Mouse (Mus musculus): ENCODE measurements around the gene Hypk. TPM values are rescaled to one million over a fixed set of nuclear protein-coding genes. Genes with fewer than 3 reads are reported as not detected.

Hypk gene
- polyA plus RNA-seq, 1 experiment from 2014 or later = 65.1 TPM

- Histone ChIP-seq H3K27me3 (replicated peaks; ENCODE audit: control insufficient read depth, insufficient read depth, low read length) (no peaks in the 10 kb centered on the region), H3K9ac (ENCODE audit: low read depth, low read length) (no peak overlapping the region), H3K4me1 (replicated peaks; ENCODE audit: control insufficient read depth, insufficient read depth, low read length) (no peaks in the 10 kb centered on the region), H3K4me2 (replicated peaks; ENCODE audit: low read depth) (no peak overlapping the region), H3K4me3 (ENCODE audit: low read depth, low read length) (no peak overlapping the region), H3K9me3 (ENCODE audit: control insufficient read depth) (no peaks in the 10 kb centered on the region), H3K36me3 (ENCODE audit: control insufficient read depth, insufficient read depth) (no peaks in the 10 kb centered on the region), H3K27ac (ENCODE audit: low read depth, low read length) (no peak overlapping the region)
- no peak for ATAC-seq
- TF ChIP-seq CTCF (IDR thresholded peaks at IDR 0.05; ENCODE audit: low read depth) = no peak
- WGBS = 74% methylated on average over 3 of the region's 3 CpGs
Measured at GRCm38 (mm10) chr2:121445117-121445516, 8.0 kb upstream of the Hypk start.

DNA sequence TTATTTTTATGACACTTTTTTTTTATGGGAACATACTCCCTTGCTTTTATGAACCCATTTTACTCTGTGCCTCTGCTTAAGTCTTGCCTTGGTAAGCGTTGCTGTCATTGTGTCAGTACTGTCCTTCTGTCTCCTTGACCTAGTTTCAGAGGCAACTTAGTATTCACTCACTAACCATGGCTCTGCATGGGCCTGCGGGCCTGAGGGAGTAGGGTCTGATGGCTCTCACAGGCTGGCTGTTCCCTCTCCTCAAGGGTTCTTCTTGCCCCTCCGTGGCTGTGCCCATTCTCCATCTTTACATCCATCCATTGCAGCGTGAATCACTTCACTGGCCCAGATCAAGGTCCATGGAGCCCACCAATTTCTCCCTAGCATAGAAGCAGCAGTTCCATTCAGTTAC, 6.6 kb upstream of the Hypk start:
- H3K4me2 ChIP-seq (replicated peaks; ENCODE audit: low read depth) = no peak overlapping the region
- H3K9me3 ChIP-seq (ENCODE audit: control insufficient read depth) = no peaks in the 10 kb centered on the region
- H3K27me3 ChIP-seq (replicated peaks; ENCODE audit: control insufficient read depth, insufficient read depth, low read length) = no peaks in the 10 kb centered on the region
- peaks cover 3% of the 10 kb centered on the region; the same call in 1 of the 2 replicates for H3K36me3 ChIP-seq (ENCODE audit: control insufficient read depth, insufficient read depth)
- TF ChIP-seq CTCF (IDR thresholded peaks at IDR 0.05; ENCODE audit: low read depth) = no peak
- H3K4me3 ChIP-seq (ENCODE audit: low read depth, low read length) = no peak overlapping the region
- no peak for ATAC-seq
- 85% methylated on average over 4 of the region's 4 CpGs for WGBS
- H3K27ac ChIP-seq (ENCODE audit: low read depth, low read length) = no peak overlapping the region
- no peaks in the 10 kb centered on the region for H3K4me1 ChIP-seq (replicated peaks; ENCODE audit: control insufficient read depth, insufficient read depth, low read length)
- no peak overlapping the region for H3K9ac ChIP-seq (ENCODE audit: low read depth, low read length)

DNA sequence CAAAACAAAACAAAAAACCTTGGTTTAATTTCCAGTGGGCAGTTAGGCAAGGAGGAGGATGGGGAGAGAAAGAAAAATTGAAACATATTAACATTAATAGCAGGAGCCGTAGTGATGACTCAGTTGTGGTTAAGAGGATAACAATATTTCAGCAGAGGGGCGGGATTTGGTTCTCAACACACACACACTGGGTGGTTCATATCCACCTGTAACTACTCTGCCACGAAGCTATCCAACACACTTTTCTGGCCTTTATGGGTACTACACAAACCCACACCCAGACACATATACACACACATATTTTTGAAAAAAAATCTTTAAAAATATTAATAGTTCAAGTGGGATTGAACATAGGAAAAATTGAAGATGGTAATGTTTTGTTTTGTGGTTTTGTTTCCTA, 6.1 kb upstream of the Hypk start:
- Histone ChIP-seq H3K36me3 (ENCODE audit: control insufficient read depth, insufficient read depth) (peaks cover 5% of the 10 kb centered on the region), H3K9me3 (ENCODE audit: control insufficient read depth) (no peaks in the 10 kb centered on the region), H3K4me1 (replicated peaks; ENCODE audit: control insufficient read depth, insufficient read depth, low read length) (no peaks in the 10 kb centered on the region), H3K9ac (ENCODE audit: low read depth, low read length) (no peak overlapping the region), H3K27ac (ENCODE audit: low read depth, low read length) (no peak overlapping the region), H3K27me3 (replicated peaks; ENCODE audit: control insufficient read depth, insufficient read depth, low read length) (no peaks in the 10 kb centered on the region), H3K4me2 (replicated peaks; ENCODE audit: low read depth) (no peak overlapping the region), H3K4me3 (ENCODE audit: low read depth, low read length) (no peak overlapping the region)
- no peak for ATAC-seq
- WGBS = 79% methylated on average over 3 of the region's 3 CpGs
- no peak for TF ChIP-seq CTCF (IDR thresholded peaks at IDR 0.05; ENCODE audit: low read depth)

GRCm38 (mm10) chr2:121448136-121448535, 5.0 kb upstream of the Hypk start:
- H3K4me3 ChIP-seq (ENCODE audit: low read depth, low read length) = peak overlapping the region; percentile 100
- peak; percentile 63 for TF ChIP-seq CTCF (IDR thresholded peaks at IDR 0.05; ENCODE audit: low read depth)
- no peaks in the 10 kb centered on the region for H3K9me3 ChIP-seq (ENCODE audit: control insufficient read depth)
- no peaks in the 10 kb centered on the region for H3K27me3 ChIP-seq (replicated peaks; ENCODE audit: control insufficient read depth, insufficient read depth, low read length)
- H3K4me2 ChIP-seq (replicated peaks; ENCODE audit: low read depth) = peak overlapping the region; percentile 79
- no peak for ATAC-seq
- 13% methylated on average over 9 of the region's 9 CpGs for WGBS
- H3K9ac ChIP-seq (ENCODE audit: low read depth, low read length) = peak overlapping the region; percentile 57; the same call in 1 of the 2 replicates
- peak overlapping the region; percentile 91 for H3K27ac ChIP-seq (ENCODE audit: low read depth, low read length)
- no peaks in the 10 kb centered on the region for H3K4me1 ChIP-seq (replicated peaks; ENCODE audit: control insufficient read depth, insufficient read depth, low read length)
- H3K36me3 ChIP-seq (ENCODE audit: control insufficient read depth, insufficient read depth) = peaks cover 14% of the 10 kb centered on the region

GRCm38 (mm10) chr2:121448739-121449535, 4.2 kb upstream of the Hypk start, which contains the start of gene Serf2:
Serf2 (plus strand) TSS chr2:121449195.
- Histone ChIP-seq H3K4me2 (replicated peaks; ENCODE audit: low read depth) (peak within 1 kb of the TSS; percentile 79), H3K4me3 (ENCODE audit: low read depth, low read length) (peak within 1 kb of the TSS; percentile 100), H3K27me3 (replicated peaks; ENCODE audit: control insufficient read depth, insufficient read depth, low read length) (no peaks in the 10 kb centered on the region), H3K27ac (ENCODE audit: low read depth, low read length) (peak within 1 kb of the TSS; percentile 99), H3K9me3 (ENCODE audit: control insufficient read depth) (no peaks in the 10 kb centered on the region), H3K9ac (ENCODE audit: low read depth, low read length) (peak within 1 kb of the TSS; percentile 100), H3K4me1 (replicated peaks; ENCODE audit: control insufficient read depth, insufficient read depth, low read length) (no peaks in the 10 kb centered on the region), H3K36me3 (ENCODE audit: control insufficient read depth, insufficient read depth) (peaks cover 22% of the 10 kb centered on the region)
- no peak for TF ChIP-seq CTCF (IDR thresholded peaks at IDR 0.05; ENCODE audit: low read depth)
- WGBS = under 1% methylated on average over 65 of the region's 74 CpGs
- peak; percentile 98 for ATAC-seq

DNA sequence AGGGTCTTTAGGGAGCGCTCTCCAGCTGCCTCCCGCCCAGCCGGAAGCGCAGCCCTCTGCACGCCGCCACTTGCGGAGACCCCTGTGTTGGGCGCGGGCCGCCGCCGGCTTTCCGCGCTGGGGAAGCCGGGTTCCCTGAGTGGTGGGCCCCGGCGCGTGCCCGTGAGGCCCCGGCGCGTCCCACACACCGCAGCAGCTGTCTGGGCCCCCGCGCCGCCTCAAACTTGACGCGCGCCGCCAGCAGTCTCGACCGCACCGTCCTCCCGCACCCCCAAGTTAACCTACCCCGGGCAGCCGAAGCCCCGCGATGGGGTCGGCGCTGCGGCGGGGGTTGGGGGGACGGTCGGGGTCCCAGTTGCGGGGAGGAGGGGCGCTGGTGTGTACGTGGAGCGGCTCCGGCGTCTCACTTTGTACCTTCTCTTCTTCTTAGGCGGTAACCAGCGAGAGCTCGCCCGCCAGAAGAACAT, 3.5 kb upstream of the Hypk start:
- ATAC-seq = peak; percentile 7
- no peak for TF ChIP-seq CTCF (IDR thresholded peaks at IDR 0.05; ENCODE audit: low read depth)

More for the DNA sequence above, 3.5 kb upstream of the Hypk start:
- H3K9ac ChIP-seq (ENCODE audit: low read depth, low read length) = peak overlapping the region; percentile 100
- no peaks in the 10 kb centered on the region for H3K9me3 ChIP-seq (ENCODE audit: control insufficient read depth)
- peak overlapping the region; percentile 99 for H3K27ac ChIP-seq (ENCODE audit: low read depth, low read length)
- H3K36me3 ChIP-seq (ENCODE audit: control insufficient read depth, insufficient read depth) = peaks cover 23% of the 10 kb centered on the region
- peak overlapping the region; percentile 79 for H3K4me2 ChIP-seq (replicated peaks; ENCODE audit: low read depth)
- WGBS = under 1% methylated on average over 54 of the region's 54 CpGs
- no peaks in the 10 kb centered on the region for H3K4me1 ChIP-seq (replicated peaks; ENCODE audit: control insufficient read depth, insufficient read depth, low read length)
- no peaks in the 10 kb centered on the region for H3K27me3 ChIP-seq (replicated peaks; ENCODE audit: control insufficient read depth, insufficient read depth, low read length)
- peak overlapping the region; percentile 100 for H3K4me3 ChIP-seq (ENCODE audit: low read depth, low read length)

Data from intestine, postnatal 0 days (tissue).